Mouse (Mus musculus): ENCODE data around the gene Jmjd8.

GRCm38 (mm10) chr17:25860229-25860628, 31.6 kb downstream of the Jmjd8 start:
- TF ChIP-seq POLR2A (IDR thresholded peaks at IDR 0.05; ENCODE audit: low read depth, low read length) (no peak), CTCF (IDR thresholded peaks at IDR 0.05; ENCODE audit: extremely low read depth, insufficient read length, insufficient replicate concordance, low read depth, low read length) (no peak)

All from small intestine, adult 2 months (tissue).